Mouse (Mus musculus) erythroblast, adult 5-6 weeks (primary cell): ENCODE data around the gene Myo5c. TPM values are rescaled to one million over a fixed set of nuclear protein-coding genes. Genes with fewer than 3 reads are reported as not detected.
"Not testable (repeated sequence)": the region's sequence is repeated elsewhere in the genome, so short reads cannot be mapped to it uniquely, and the experiment has no call there.

Experiments used
- ATAC-seq: replicated peaks from 2 replicates; pipeline ENCODE4 v1.8.0; 2016; ENCODE audit warnings: moderate number of reproducible peaks, mild to moderate bottlenecking, moderate TSS enrichment, inconsistent platforms; ENCODE audit not compliant: poor library complexity, low FRiP score, severe bottlenecking
- total RNA-seq, 2 experiments: library from RNA; stranded (forward) in 1 of 2; stranded (reverse) in 1 of 2; fragments of 150-400 nt in 1 of 2; fragments of 200-764, 138-1000 nt in 1 of 2; gene quantifications; 2 replicates each; pipeline versions ENCODE4 v1.2.3 to v1.2.4; 2015 to 2017; ENCODE audit warnings: low replicate concordance in 2 of 2

The Myo5c gene
- total RNA-seq, 2 experiments from 2014 or later, result not detected

- ATAC-seq, result no peak
These were observed 11.2 kb downstream of the Myo5c start for GRCm38 (mm10) chr9:75243052-75243451.

GRCm38 (mm10) chr9:75243730-75244406 lies 12.0 kb downstream of the Myo5c start:
- ATAC-seq, result no peak

GRCm38 (mm10) chr9:75244527-75244926 lies 12.7 kb downstream of the Myo5c start:
- no peak for ATAC-seq

- no peak for ATAC-seq
These were observed 14.5 kb downstream of the Myo5c start for GRCm38 (mm10) chr9:75246080-75246930.

- no peak for ATAC-seq
These were observed 16.1 kb downstream of the Myo5c start for GRCm38 (mm10) chr9:75247870-75248269.

- no peak for ATAC-seq
These were observed 16.5 kb downstream of the Myo5c start for GRCm38 (mm10) chr9:75248359-75248758.

GRCm38 (mm10) chr9:75248874-75249273 lies 17.1 kb downstream of the Myo5c start:
- ATAC-seq, result no peak

DNA sequence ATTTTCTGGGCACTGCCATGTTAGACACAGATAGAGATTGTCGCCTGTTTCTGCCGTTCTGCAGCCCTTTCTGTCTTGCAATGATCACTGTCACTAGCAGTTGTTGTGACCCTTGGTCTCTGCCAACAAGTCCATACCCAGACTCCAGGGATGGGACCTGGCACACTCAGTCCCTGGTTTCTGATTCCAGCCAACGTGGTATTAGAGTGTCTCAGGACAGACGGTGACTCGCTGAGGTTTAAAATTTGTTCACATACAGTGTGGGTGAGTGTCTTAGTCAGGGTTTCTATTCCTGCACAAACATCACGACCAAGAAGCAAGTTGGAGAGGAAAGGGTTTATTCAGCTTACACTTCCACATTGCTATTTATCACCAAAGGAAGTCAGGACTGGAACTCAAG lies 21.3 kb downstream of the Myo5c start:
- ATAC-seq, result not testable (repeated sequence)

DNA sequence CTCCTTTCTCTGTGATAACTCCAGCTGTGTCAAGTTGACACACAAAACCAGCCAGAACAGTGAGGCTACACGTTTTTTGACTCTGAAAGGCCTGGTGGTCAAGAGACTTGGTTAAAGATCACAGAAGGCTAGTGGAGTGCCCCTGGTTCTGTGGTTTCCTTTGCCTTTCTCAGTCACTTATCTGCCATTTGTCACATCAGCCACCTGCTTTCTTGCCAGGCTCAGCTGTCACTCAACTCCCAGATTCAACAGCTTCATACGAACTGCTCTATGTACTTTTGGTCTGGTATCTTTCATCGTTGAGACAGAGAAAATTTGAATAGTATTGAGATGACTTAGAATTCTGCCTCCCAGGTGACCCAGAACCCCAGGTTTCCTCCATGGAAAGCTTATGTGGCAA lies 21.9 kb downstream of the Myo5c start:
- no peak for ATAC-seq

DNA sequence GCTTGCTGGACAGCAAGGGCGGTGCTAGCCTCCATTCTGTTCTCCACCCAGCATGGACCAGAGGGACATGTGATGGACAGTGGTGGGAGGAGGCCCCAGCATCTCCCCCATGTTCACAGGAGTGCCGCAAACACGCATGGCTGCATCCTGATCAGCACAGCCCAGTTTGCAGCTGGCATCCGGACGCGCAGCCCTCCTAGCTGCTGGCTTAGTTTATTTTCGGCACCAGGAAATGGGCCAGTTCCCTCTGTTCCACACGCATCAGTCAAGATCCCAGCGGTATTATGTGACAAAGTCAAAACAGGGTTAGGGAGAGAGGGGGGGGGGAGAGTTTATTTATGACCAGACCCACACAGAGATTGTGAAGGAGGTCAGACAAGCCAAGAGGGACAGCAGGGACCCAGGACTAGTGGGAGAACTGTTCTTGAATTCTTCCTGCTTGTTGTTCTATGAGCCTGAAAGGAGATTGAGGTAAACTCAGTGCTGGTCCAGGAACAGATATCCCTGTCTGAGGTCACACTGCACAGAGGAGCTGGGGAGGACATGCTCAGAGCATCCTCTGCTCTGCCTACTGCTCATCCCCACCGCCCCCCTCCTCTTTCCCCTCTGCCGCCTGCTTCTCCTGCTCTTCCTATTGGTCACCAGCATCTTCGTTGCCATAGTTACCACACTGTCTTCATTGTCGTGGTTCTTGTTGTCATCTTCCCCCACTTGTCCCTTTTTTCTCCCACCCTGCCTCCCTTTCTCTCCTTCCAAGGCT lies 22.6 kb downstream of the Myo5c start:
- ATAC-seq, result no peak

DNA sequence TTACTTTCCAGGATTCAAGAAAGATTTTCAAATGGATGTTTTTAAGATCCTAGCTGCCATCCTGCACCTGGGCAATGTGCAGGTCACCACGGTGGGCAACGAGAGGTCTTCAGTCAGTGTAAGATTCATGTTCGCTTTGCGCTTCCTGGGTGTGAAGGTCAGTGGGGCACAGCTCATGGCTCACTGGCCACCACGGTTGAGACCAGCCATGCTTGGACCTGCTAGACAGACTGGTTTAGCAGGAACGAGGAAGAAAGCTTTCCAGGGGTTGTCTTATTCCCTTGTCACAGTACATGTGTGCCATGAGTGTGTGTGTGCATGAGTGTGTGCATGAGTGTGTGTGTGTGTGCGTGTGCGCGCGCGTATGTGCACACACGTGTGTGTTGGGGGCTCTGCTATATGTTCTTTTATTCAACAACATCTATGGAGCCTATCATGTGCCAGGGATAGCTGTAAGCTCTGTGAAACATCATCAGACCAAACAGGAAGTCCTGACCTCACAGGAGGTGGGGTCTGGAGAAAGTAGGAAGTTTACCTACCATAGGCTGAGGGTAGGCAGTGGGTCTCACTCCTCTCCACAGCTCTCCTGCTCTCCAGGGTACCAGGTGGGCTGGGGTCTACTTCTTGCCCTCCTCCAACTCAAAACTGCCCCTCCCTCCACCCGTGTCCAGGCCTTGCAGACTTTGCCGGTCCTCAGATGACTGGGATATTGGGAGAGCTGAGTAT lies 24.2 kb downstream of the Myo5c start:
- no peak for ATAC-seq

GRCm38 (mm10) chr9:75258792-75259191 lies 27.0 kb downstream of the Myo5c start:
- no peak for ATAC-seq

GRCm38 (mm10) chr9:75259656-75260055 lies 27.8 kb downstream of the Myo5c start:
- ATAC-seq, result no peak

GRCm38 (mm10) chr9:75261332-75261872 lies 29.6 kb downstream of the Myo5c start:
- no peak for ATAC-seq

GRCm38 (mm10) chr9:75262235-75262826 lies 30.5 kb downstream of the Myo5c start:
- no peak for ATAC-seq

DNA sequence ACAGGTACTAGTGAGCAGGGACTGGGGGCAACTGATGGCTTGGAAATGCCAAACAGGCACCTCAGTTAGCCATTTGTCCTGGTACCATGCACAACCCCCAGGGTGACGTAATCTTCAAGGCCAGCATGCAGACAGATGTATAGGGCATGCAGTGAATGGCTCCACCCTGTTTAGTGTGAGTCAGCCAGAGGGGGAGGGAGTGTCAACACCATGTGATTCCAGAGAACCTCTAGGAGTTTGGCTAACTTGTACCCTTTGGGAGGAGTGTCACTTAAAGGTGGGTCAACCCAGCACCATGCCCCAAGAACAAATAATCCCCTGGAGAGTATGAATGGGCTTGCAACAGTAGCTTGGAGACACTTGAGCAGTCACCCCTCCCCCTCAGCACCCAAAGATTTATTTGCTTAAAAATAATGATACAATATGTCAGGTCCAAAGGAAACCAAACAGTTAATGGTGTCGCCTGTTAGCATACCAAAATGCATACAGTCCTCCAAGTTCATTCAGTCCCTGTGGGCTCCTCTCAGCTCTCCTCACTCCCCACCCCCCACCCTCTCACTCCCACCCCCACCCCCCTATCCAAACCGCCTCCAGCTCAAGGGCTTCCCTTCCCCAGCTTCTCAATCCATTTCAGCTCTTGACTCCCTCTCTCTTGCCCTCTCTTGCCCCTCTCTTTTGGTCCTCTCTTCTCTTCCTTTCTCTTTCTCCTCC lies 32.3 kb downstream of the Myo5c start:
- no peak for ATAC-seq

DNA sequence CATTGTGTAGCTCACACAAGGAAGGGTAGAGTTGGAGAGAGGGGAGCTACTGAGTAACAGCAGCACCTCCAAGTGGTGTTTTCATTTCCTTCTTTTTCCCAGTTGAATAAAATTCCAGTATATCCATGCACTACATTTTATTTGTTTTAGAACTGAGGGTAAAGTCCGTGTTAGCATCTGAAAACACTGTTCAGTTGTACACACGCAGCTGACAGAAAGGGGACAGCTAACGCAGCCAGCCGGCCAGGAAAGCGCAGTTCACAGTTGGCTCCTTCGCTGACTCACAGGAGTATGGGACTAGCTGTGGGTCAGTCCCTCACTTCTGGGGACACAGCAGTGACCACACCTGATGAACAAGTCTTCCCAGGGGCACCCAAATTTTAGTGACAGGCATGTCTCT lies 35.3 kb downstream of the Myo5c start:
- ATAC-seq, result no peak

DNA sequence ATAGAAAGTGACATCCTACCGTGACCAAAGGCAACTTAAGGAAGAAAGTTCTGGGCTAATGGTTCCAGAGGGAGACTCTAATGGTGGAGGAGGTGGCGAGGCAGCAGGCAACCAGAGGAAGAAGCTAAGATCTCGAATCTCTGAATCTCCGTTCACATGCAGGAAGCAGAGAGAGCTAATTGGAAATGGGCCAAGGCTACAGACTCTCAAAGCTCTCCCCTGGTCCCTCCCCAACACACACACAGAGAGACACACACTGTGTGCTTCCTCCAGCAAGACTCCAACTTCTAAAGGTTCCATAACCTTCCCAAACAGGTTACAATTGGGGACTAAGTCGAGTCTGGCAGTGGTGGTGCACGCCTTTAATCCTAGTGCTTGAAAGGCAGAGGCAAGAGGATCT lies 38.6 kb downstream of the Myo5c start:
- ATAC-seq, result no peak

DNA sequence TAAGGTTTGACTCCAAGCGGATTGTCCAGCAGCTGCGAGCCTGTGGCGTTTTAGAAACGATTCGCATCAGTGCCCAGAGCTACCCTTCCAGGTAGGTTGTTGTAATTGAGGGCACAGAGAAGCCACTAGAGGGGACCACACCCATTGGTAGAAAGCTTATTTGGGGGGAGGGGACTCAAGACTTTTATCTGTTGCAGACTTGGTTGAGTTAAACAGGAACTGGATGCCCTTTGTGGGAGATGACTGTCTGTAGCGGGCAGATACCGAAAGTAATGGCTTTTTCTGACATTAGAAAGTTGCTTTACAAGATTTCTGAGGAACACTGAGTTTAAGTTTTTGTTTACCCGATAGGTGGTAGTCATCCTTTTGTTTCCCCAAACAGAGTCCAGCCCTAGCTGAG lies 39.7 kb downstream of the Myo5c start:
- no peak for ATAC-seq
